ENCODE assay signal across 9 mouse cellular contexts in genomic region chr15:79803533-79804351, GRCm38 (mm10). TPM values are rescaled to one million over a fixed set of nuclear protein-coding genes. Genes with fewer than 3 reads are reported as not detected.
DNase-seq lines count a peak whose midpoint lies in the region; ATAC-seq and TF ChIP-seq lines count a peak whose summit lies in the region.
"Had no signal": no experiment of that assay in that cellular context is flagged by ENCODE, and none has a peak within 500 bp of the region (broad histone marks: within the 10 kb centered on the region; RNA-seq: fewer than 3 reads in every experiment).

No protein-coding gene starts in this region.

- H3K9me3 ChIP-seq in forebrain, postnatal 0 days (ENCODE audit: low read length), result no peaks in the 10 kb centered on the region
- no peaks in the 10 kb centered on the region for H3K9me3 ChIP-seq in limb, embryonic 10.5 days (replicated peaks)
- no peaks in the 10 kb centered on the region for H3K9me3 ChIP-seq in neural tube, embryonic 14.5 days (ENCODE audit: control insufficient read depth, low read length)

- DNase-seq in layer of hippocampus, adult 2 months (ENCODE audit: low spot score in 2 of 2), result peak in 1 of 2 experiments; percentile 20
- no peak for DNase-seq in layer of hippocampus, postnatal 14 days (ENCODE audit: low spot score in 2 of 2)
- DNase-seq in brain, embryonic 14.5 days (ENCODE audit: low read depth), result peak; percentile 76
- DNase-seq in forebrain, postnatal 0 days, result peak; percentile 72
- DNase-seq in limb, embryonic 10.5 days (ENCODE audit: low spot score), result peak; percentile 49
- no peak for DNase-seq in layer of hippocampus, adult 9-11 months
- DNase-seq in layer of hippocampus, adult 18-20 months (ENCODE audit: low spot score in 2 of 2), result no peak

- peak; percentile 76 for ATAC-seq in forebrain, postnatal 0 days
- ATAC-seq in neural tube, embryonic 14.5 days (ENCODE audit: low read depth), result peak; percentile 65

- H3K36me3 ChIP-seq in forebrain, postnatal 0 days (ENCODE audit: insufficient read depth), result no peaks in the 10 kb centered on the region
- no peaks in the 10 kb centered on the region for H3K36me3 ChIP-seq in limb, embryonic 10.5 days
- H3K36me3 ChIP-seq in neural tube, embryonic 14.5 days (ENCODE audit: control insufficient read depth, insufficient read depth, low read length), result no peaks in the 10 kb centered on the region

- 5% methylated on average over 76 of the region's 81 CpGs for WGBS in forebrain, postnatal 0 days
- WGBS in limb, embryonic 10.5 days, result 7% methylated on average over 71 of the region's 81 CpGs
- 5% methylated on average over 81 of the region's 81 CpGs for WGBS in neural tube, embryonic 14.5 days

- H3K27me3 ChIP-seq in forebrain, postnatal 0 days (ENCODE audit: insufficient read depth, low read length), result peaks cover 19% of the 10 kb centered on the region
- peaks cover 85% of the 10 kb centered on the region for H3K27me3 ChIP-seq in limb, embryonic 10.5 days (ENCODE audit: low read depth, poor library complexity, severe bottlenecking)
- peaks cover 16% of the 10 kb centered on the region for H3K27me3 ChIP-seq in neural tube, embryonic 14.5 days (ENCODE audit: control insufficient read depth, insufficient read depth, low read length)

- no peaks in the 10 kb centered on the region; the same call in 1 of the 2 replicates for H3K4me1 ChIP-seq in forebrain, postnatal 0 days (ENCODE audit: insufficient read depth)
- H3K4me1 ChIP-seq in limb, embryonic 10.5 days, result peaks cover 14% of the 10 kb centered on the region
- peaks cover 15% of the 10 kb centered on the region; the same call in 1 of the 2 replicates for H3K4me1 ChIP-seq in neural tube, embryonic 14.5 days (ENCODE audit: control insufficient read depth, insufficient read depth, low read length)

- H3K4me2 ChIP-seq in forebrain, postnatal 0 days (ENCODE audit: low read depth), result peak overlapping the region; percentile 86
- H3K4me2 ChIP-seq in neural tube, embryonic 14.5 days (ENCODE audit: low read depth, low read length), result peak overlapping the region; percentile 68

- H3K27ac ChIP-seq in layer of hippocampus, adult 2 months, result peak overlapping the region; percentile 93
- H3K27ac ChIP-seq in forebrain, postnatal 0 days (ENCODE audit: low read depth, low read length), result peak overlapping the region; percentile 78
- H3K27ac ChIP-seq in limb, embryonic 10.5 days, result peak overlapping the region; percentile 75
- peak overlapping the region; percentile 84 for H3K27ac ChIP-seq in neural tube, embryonic 14.5 days (ENCODE audit: low read depth, low read length)
- H3K27ac ChIP-seq: macrophage had no signal

- H3K4me3 ChIP-seq in layer of hippocampus, adult 2 months, result peak overlapping the region; percentile 60
- H3K4me3 ChIP-seq in forebrain, postnatal 0 days (ENCODE audit: low read depth, low read length), result peak overlapping the region; percentile 63
- peak overlapping the region; percentile 67 for H3K4me3 ChIP-seq in limb, embryonic 10.5 days
- peak overlapping the region; percentile 63 for H3K4me3 ChIP-seq in neural tube, embryonic 14.5 days (ENCODE audit: low read depth, low read length)

- TF ChIP-seq CTCF in layer of hippocampus, adult 2 months (conservative IDR thresholded peaks at IDR 0.05), result peak; percentile 34; the same call in 1 of the 2 replicates
- TF ChIP-seq CTCF in brain, embryonic 14.5 days (IDR thresholded peaks at IDR 0.05; ENCODE audit: borderline replicate concordance, extremely low read depth, insufficient read depth, insufficient read length), result 0 out of 2 replicates have a peak, but pooled peaks have one; percentile 9
- TF ChIP-seq CTCF in forebrain, postnatal 0 days (IDR thresholded peaks at IDR 0.05; ENCODE audit: low read depth), result peak; percentile 41

- H3K9ac ChIP-seq in forebrain, postnatal 0 days, result peak overlapping the region; percentile 70
- H3K9ac ChIP-seq in neural tube, embryonic 14.5 days (replicated peaks; ENCODE audit: low read depth, low read length), result peak overlapping the region; percentile 74

- TF ChIP-seq POLR2A in brain, embryonic 14.5 days (IDR thresholded peaks at IDR 0.05; ENCODE audit: borderline replicate concordance, extremely low read depth, insufficient read depth, insufficient read length, poor library complexity, severe bottlenecking), result no peak

RNA-seq across cellular contexts. Expression of gene Nptxr, which starts 0.8 kb away (rescaled TPM):
- total RNA-seq in layer of hippocampus, adult 2 months (2021), result 100 to 1,000 TPM; 756 to 804 TPM
- total RNA-seq in layer of hippocampus, postnatal 14 days (2021), result 100 to 1,000 TPM; 878 to 953 TPM
- polyA plus RNA-seq in brain, embryonic 14.5 days (2012; rRNA removed), result 20.7 and 53.6 TPM in 2 replicates
- 129 and 184 TPM in 2 replicates for total RNA-seq in forebrain, postnatal 0 days (2014; rRNA removed)
- 41.9 and 87.3 TPM in 2 replicates for polyA plus RNA-seq in forebrain, postnatal 0 days (2015; fragmentation: Nextera tagmentation; extraction: Ambion mirVana)
- polyA plus RNA-seq in limb, embryonic 10.5 days (2016; fragmentation: Nextera tagmentation; extraction: Ambion mirVana), result 0.55 and 0.65 TPM in 2 replicates
- polyA plus RNA-seq in neural tube, embryonic 14.5 days (2014; fragmentation: Nextera tagmentation; extraction: Ambion mirVana), result 15.5 and 23.4 TPM in 2 replicates
- 100 to 1,000 TPM; 714 to 740 TPM for total RNA-seq in layer of hippocampus, adult 18-20 months (2021)

RNA-seq across cellular contexts. Expression of gene Dnal4, which starts 26.1 kb away (rescaled TPM):
- total RNA-seq in layer of hippocampus, adult 2 months (2021), result 10 to 100 TPM; 55.5 to 64.8 TPM
- 10 to 100 TPM; 41.1 TPM for total RNA-seq in layer of hippocampus, postnatal 14 days (2021)
- polyA plus RNA-seq in brain, embryonic 14.5 days (2012; rRNA removed), result 77.6 and 110 TPM in 2 replicates
- 58.3 and 59.2 TPM in 2 replicates for total RNA-seq in forebrain, postnatal 0 days (2014; rRNA removed)
- polyA plus RNA-seq in forebrain, postnatal 0 days (2015; fragmentation: Nextera tagmentation; extraction: Ambion mirVana), result 81.5 and 94.5 TPM in 2 replicates
- 62.2 and 70.4 TPM in 2 replicates for polyA plus RNA-seq in limb, embryonic 10.5 days (2016; fragmentation: Nextera tagmentation; extraction: Ambion mirVana)
- polyA plus RNA-seq in neural tube, embryonic 14.5 days (2014; fragmentation: Nextera tagmentation; extraction: Ambion mirVana), result 62.2 and 62.8 TPM in 2 replicates
- 10 to 100 TPM; 61.7 to 68.7 TPM for total RNA-seq in layer of hippocampus, adult 18-20 months (2021)

RNA-seq across cellular contexts. Expression of gene Npcd, which starts 30.3 kb away (rescaled TPM):
- total RNA-seq in layer of hippocampus, adult 2 months (2021), result 10 to 100 TPM; 11.9 to 22.4 TPM
- total RNA-seq in layer of hippocampus, postnatal 14 days (2021), result 10 to 100 TPM; 21.9 to 36.2 TPM
- polyA plus RNA-seq in brain, embryonic 14.5 days (2012; rRNA removed), result 0.53 and 1.8 TPM in 2 replicates
- total RNA-seq in forebrain, postnatal 0 days (2014; rRNA removed), result 9.0 and 18.6 TPM in 2 replicates
- 3.7 and 4.0 TPM in 2 replicates for polyA plus RNA-seq in forebrain, postnatal 0 days (2015; fragmentation: Nextera tagmentation; extraction: Ambion mirVana)
- polyA plus RNA-seq in limb, embryonic 10.5 days (2016; fragmentation: Nextera tagmentation; extraction: Ambion mirVana), result not detected in 2 replicates
- 1.0 and 2.5 TPM in 2 replicates for polyA plus RNA-seq in neural tube, embryonic 14.5 days (2014; fragmentation: Nextera tagmentation; extraction: Ambion mirVana)
- 10 to 100 TPM; 10.9 to 18.8 TPM for total RNA-seq in layer of hippocampus, adult 18-20 months (2021)
- polyA plus RNA-seq: macrophage had no signal

RNA-seq across cellular contexts. Expression of gene Cbx6, which starts 30.7 kb away (rescaled TPM):
- total RNA-seq in layer of hippocampus, adult 2 months (2021), result 100 to 1,000 TPM; 336 to 347 TPM
- total RNA-seq in layer of hippocampus, postnatal 14 days (2021), result 100 to 1,000 TPM; 389 to 413 TPM
- polyA plus RNA-seq in brain, embryonic 14.5 days (2012; rRNA removed), result 69.6 and 84.6 TPM in 2 replicates
- total RNA-seq in forebrain, postnatal 0 days (2014; rRNA removed), result 69.1 and 86.8 TPM in 2 replicates
- 27.5 and 53.8 TPM in 2 replicates for polyA plus RNA-seq in forebrain, postnatal 0 days (2015; fragmentation: Nextera tagmentation; extraction: Ambion mirVana)
- 15.5 and 18.2 TPM in 2 replicates for polyA plus RNA-seq in limb, embryonic 10.5 days (2016; fragmentation: Nextera tagmentation; extraction: Ambion mirVana)
- polyA plus RNA-seq in neural tube, embryonic 14.5 days (2014; fragmentation: Nextera tagmentation; extraction: Ambion mirVana), result 25.4 and 31.1 TPM in 2 replicates
- total RNA-seq in layer of hippocampus, adult 18-20 months (2021), result 100 to 1,000 TPM; 321 to 326 TPM

Comparison
In these comparisons a context has a peak if more than half of its experiments do, and no peak if none do; other contexts are left out.
1. DNase-seq: peak in brain, embryonic 14.5 days (single experiment), forebrain, postnatal 0 days (single experiment) and limb, embryonic 10.5 days (single experiment); none in layer of hippocampus, postnatal 14 days (0 of 2), layer of hippocampus, adult 9-11 months (single experiment) and layer of hippocampus, adult 18-20 months (0 of 2).
2. Peak in every context shown above with its lines, with median percentiles within 50 percentile points of each other: H3K27ac ChIP-seq, H3K4me3 ChIP-seq and CTCF ChIP-seq.